Mouse (Mus musculus) brain, embryonic 18.5 days (tissue): ENCODE results near the gene Aco2.
A peak's percentile ranks its signal among the peaks of the same experiment; 100 is the strongest.

Source experiments
- DNase-seq: peaks from one replicate; pipeline ENCODE4 v3.0.0-alpha.2; 2012; ENCODE audit warnings: low read depth, low spot score

Aco2 gene

DNA sequence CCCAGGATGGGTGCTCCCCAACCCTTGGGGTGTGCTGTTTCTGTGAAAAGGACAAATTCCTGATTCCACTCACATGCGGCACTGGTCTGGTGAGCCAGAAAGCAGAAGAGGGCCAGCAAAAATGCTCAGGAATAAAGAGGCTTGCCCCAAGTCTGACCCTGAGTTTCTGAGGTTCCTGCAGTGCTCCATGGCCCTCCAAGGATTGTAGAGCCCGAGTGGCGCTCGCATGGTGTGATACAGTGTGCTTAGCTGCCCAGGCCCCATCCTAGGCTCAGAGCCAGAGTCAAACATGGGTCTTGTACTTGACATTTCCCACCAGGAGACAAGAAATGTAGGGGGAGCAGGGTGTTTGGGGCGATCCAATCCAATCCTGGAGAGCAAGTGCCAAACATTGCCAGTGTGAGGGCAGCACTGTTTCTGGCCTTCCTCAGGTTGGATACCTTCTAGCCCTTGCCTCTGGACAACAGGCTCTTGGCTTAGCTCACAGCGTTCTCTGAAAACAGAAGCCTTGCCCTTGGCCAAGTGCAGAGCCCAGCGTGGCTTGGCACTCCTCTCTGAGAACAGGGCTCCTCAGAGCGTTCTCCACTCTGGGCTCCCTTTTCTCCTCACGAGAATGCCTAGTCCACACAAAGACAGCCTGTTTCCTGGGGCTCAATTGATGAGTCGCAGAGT is 48.6 kb downstream of the Aco2 start:
- DNase-seq: no peak

DNA sequence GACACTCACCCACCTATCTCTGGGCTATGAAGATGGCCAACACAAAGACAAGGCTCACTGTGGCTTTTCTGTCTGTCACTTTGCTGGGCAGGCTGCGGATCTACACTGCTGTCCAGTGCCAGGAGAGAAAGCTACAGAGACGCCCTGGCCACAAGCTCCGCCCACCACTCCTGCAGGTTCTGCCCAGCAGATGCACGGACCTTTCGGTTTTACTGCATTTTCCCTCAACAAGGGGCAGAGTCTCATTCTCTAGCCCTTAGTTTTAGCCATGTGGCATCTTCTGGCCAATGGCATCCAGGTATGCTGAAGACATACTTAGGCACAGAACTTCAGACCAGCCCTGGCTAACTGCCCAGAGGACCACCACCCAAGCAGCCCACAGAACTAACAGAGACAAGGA is 49.1 kb downstream of the Aco2 start:
- no peak for DNase-seq

DNA sequence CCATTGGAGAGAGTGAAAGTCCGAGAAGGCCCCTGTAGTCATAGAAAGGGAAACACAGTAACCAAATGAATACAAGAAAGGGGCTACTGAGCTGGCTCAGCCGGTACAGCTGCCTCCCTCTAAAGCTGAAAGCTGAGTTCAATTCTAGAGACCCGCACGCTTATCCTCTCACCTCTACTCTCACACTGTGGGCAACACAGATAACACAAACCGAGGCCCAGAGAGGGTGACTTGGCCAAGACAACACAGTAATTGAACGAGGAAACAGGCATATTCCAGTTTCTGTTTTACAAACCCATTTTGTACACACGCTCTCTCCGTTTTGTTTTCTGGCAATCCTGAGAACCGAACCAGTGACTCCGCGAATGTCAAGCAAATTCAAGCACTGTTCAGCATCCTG is 52.8 kb downstream of the Aco2 start:
- DNase-seq: no peak

DNA sequence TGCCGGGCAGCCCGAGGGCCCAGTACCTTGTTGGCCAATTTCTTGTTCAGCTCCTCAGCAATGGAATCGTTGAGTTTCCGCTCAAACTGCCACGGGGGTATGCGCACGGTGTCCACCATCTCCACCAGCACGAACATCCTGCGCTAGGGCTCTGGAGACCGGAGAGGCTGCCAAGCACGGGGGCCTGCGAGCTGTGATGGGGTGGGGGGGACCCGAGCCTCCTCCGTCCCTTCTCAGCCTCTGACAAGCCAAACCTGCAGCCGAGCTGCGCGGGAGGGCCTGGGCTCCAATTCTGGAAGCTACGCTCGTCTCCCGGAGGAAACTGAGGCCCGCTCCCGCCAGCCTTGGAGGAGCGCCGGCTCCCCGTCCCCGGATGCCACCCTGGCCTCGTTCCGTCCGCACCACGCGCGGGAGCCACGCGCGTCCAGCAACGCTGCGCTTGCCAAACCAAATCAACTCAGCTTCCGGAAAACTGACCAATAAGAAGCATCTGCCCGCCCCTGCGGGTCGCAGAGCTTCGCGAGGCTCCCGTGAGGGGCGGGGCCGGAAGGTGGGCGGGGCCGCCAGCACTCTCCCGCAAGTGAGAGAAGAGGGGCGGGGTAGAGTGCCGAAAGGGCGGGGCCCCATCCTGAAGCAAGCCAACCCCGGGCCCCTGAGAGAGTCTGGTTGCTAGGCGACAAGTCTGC is 53.8 kb downstream of the Aco2 start, which contains the start of gene Polr3h:
TSS of gene Polr3h (minus strand) at position 481 of the 686 bp plus-strand sequence.
- peak; percentile 94 for DNase-seq

DNA sequence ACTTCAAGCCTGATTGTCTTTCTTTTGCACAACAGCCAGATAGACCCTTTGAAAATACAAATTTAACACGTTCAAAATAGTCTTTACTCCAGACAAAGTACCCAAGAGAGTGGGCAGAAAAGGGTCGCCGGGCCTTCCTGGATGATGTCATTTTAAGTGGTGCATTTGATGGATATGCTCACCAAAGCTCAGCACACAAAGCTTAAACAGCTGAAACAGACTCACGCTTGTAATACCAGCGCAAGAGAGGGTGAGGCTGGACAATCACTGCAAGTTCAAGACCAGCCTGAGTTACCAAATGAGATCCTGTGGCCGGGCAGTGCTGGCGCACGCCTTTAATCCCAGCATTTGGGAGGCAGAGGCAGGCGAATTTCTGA is 54.3 kb downstream of the Aco2 start:
- no peak for DNase-seq

DNA sequence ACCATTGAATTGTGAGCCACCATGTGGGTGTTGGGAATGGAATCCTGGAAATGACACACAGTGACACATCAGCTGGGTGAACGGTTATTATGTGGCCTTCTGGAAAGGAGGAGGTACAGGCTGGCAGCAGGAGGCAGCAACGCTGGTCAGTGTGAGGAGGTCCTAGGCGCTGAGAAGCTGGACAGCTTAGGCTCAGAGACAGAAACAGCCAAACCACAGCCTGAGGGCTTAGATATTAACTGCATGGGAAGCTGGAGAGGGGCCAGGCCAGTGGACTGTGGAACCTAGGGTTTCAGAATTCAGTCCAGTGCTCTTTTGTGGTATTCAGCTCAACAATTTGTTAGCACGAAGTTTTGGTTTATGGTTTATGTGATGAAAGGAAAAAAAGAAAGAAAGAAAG is 55.6 kb downstream of the Aco2 start:
- no peak for DNase-seq

DNA sequence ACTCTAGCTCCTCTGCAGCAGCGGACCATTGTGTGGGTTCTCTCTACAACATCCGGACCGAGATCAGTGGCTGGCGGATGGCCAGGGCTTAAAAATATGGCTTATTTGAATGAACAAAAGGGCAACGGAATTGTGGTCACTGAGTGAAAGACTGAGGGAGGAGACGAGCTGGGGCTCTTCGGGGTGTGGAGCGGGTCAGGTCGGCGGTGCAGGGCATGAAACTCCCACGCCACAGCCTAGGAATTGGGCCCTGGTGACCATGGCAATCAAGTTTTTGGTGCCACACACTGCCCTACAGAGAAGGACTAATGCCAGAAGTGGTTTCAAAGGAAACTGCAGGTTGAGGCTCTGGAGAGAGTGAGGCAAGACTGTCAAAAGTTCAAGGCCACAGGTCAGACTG is 56.2 kb downstream of the Aco2 start:
- DNase-seq: no peak

DNA sequence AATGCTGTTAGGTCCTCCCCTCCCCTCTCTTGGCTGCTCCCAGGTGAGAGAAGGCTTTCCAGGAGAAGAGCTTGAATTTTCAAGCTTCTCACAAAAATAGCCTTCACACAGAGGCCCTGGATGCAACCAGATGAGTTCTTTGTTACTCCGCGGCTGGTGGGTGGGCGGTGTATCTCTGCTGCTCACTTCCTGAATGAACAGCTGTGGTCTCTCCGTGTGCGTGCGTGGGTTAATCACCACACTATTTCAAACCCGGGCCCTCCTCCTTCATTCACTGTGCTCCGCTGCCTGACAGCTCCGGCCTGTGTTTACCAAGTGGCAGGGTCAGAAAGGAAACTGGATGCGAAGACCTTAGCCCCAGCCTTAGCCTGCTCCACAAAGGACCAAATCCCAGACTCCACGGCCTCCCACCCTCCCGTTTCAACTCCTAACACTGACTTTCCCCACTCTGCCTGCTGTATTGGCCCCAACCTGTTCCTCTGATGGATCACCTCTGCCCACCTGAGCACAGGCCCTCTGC is 60.9 kb downstream of the Aco2 start:
- DNase-seq: no peak

DNA sequence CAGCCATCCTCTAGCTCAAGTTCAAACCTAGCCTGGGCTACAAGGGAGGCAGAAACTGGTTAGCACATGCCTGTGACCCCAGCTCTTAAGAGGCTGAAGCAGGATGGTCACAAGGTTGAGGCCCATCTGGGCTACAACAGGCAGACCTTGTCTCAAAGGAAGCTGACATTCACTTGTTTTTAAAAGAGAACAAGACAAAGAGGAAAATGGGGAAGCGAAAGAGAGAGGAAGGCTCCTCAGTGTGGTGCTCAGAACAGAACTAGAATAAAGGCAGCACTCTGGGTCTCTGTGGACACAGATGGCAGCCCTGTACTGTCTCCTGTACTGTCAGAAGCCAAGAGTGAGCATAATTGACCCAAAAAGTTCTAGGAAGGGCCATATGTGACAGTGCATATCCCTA is 61.9 kb downstream of the Aco2 start:
- no peak for DNase-seq

DNA sequence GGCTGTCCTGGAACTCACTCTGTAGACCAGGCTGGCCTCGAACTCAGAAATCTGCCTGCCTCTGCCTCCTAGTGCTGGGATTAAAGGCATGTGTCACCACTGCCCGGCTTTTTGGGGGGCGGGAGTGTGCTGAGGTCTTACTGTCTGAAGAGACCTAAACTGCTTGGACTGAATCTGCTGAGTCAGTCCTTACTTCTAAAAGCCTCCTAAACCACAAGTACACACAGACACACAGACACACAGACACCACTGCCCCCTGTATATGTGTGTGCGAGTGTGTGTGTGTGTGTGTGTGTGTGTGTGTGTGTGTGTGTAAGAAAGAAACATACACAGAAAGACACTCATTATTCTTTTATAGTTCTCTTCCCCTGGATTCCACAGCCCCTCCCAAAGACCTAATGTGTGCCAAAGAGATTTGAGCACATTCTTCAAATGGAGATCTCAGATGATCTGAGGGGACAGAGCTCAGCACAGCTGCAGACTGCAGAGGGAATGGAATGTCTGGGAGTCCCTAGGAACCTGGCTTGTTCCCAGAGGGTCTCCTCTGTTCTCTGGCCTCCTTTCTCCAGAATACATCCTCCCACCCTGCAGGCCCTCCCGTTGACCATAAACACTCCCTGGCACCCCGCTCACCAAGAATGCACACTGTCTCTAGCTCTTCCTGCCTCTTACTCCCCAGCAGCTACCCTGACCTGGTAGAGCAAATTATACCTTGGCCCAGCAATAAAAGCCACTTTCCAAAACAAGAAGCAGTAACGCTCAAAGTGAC is 63.9 kb downstream of the Aco2 start:
- no peak for DNase-seq

DNA sequence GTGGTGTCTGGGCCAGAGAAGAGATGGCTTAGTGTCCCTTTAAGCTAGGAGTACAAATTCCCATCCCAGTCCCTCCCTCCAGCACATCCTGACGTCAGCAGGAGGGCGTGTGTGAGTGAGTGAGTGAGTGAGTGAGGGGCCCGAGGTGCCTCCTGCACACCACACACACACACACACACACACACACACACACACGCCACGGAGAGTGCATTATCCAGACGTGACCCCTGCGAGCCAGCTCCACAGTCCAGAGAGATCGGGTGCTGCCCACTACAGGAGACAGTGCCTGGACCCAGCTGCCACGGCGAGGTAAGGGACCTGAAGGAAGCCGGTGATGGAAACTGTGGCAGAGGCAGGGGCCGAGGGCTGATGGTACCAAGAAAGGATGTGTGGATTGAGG is 64.6 kb downstream of the Aco2 start, which contains the start of gene Csdc2:
TSS of gene Csdc2 (plus strand) at position 81 of the 400 bp plus-strand sequence.
- no peak for DNase-seq

DNA sequence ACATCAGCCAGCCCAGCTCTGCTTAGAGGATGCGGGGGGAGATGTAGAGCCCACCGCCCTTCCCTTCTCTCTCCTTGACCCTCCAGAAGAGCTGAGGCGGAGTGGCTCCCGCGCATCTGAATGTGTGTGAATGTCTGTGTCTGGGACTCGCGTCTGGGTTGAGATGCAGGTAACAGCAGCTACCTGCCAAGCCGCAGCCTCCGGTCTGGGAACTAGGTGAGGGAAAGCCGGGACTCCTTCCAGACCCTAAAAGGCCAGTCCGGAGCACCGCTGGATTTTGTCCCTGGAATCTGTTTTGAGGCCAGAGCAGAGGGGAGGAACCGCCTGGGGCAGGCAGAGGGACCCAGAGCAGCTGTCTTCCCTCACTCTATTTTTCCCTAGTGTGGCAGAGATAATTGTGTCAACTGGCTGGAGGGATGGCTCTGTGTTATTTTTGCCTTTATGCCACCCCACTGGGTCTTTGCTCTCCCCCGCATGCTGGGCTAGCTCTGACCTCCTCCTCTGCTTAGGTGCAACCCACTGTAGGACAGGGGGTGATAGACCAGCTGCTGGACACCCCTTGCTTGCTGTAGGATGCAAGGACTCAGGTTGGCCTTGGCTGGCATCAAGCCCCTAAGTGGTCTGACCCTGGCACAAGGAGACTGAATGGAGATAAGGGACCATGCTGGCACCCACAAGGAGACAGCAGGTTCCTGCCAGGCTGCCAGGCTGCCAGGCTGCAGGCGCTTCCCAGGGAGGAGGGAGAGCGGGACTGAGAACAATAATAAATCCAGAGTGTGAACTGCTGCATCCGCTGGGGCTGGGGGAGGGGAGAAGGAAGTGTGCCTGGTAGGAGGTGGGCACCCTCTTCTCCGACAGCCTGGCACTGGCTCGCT is 65.2 kb downstream of the Aco2 start:
- no peak for DNase-seq

DNA sequence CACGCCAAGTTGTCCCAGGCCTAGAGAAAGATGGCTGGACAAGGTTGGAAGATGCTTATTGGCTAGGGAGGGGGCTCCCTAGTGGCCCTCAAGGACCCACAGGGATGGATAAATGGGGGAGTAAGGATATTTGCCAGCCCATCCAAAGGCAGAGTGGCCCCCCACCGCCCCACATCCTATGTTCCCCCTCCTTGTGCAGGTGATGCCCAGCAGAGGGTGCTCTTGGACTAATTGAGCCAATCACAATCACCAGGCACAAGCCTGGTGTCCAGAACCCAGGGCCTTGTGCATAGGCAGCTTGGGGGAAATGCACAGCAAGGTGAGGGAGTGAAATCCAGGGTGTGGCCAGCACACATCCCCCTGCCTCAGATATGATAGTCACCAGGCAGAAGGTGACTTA is 66.1 kb downstream of the Aco2 start:
- no peak for DNase-seq

DNA sequence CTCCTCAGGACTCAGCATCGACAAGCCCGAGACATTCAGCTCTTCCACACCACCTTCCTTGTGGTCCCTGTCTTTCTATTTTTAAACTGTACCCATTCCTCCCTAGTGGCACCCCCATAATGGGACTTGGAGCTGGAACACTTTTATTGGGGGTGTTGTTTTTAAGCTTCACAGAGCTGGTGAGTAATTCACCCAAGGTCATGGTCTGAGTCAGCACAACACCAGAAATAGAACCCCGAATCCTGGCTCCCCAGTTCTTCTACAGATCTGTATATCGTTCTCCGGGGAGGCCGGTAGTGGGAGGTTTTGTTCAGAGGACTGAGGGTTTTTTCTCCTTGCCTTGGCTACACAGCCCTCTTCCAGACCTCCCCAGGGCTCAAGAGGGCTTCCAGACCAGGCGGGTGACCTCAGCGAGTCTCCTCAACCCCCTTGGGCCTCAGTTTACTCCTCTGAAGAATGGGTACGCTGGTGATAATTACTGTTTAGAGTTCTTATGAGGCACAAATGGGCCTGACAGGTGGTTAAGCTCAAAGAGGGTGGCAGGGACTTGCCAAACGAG is 67.1 kb downstream of the Aco2 start:
- no peak for DNase-seq

DNA sequence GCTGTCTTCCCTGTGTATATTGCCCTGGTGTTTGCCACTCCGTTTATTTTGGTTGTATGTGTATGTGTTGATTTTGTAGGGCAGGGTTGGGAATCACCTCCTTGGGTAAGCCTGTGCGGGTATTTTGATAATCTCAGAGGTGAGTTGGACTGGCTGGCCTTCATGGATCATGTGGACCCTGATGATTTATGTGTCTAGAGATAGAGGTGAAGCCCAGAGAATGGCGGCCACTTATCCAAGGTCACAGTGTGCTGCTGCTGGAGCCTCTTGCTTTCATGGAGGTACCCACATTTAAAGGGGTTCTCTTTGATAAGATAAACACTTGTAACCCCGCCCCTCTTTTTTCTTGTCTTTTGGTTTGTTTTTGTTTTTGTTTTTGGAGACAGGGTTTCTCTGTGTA is 67.7 kb downstream of the Aco2 start:
- DNase-seq: no peak

DNA sequence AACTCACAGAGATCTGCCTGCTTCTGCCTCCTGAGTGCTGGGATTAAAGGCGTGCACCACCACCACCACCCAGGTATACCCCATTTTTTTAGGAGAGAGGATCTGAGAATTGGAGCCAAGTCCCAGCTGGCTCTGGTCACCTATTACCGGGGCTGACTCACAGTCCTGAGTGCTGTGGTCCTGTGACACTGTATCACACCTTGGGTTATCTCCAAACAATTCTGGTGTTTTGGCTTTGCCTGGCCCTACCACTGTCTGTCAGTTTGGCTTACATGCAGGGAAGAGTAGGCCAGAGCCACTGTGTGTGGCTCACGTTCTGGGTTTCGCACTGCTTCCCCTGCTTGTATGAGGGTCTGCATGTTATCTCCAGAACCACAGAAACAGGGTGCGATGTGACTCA is 68.1 kb downstream of the Aco2 start:
- no peak for DNase-seq

DNA sequence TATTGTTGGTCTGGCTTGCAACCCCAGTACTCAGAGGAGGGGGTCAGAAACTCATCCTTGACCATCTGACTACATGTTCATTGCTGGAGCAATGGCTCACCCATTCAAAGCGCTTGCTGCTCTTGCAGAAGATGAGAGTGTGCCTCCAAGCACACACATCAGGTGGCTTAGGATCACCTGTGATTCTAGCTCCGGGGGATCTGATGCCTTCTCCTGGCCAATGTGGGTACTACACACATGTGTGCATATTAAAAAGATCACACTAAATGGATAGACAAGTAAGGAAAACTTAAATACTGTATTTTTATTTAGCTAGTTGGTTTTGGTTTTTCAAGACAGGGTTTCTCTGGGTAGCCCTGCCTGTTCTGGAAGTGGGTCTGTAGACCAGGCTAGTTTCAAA is 68.9 kb downstream of the Aco2 start:
- DNase-seq: no peak

DNA sequence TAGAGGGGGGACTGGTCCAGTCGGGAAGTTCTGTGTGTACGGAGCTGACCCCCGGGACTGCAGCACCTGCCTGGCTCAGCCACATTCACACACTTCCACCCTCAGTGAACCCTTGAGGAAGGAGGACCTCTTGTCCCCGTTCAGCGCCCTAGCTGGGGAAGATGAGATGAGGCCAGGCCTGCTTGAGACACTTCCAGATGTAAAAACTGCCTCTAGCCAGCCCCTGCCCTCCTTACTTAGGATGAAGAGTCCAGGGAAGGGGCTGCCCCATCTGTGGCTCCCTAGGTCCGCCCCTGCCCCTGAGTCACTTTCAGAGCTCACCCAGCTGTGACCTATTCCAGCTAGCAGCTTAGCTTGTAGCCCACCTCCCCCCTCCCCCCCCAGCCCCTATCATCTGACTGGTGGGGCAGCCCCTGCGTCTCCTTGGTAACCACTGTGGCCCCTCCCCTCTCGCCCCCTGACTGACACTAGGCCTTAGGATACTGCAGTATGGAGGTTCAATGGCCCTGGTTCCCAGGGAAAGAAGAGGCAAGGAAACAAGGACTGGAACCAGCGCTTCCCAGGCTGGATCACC is 71.2 kb downstream of the Aco2 start:
- DNase-seq: no peak

DNA sequence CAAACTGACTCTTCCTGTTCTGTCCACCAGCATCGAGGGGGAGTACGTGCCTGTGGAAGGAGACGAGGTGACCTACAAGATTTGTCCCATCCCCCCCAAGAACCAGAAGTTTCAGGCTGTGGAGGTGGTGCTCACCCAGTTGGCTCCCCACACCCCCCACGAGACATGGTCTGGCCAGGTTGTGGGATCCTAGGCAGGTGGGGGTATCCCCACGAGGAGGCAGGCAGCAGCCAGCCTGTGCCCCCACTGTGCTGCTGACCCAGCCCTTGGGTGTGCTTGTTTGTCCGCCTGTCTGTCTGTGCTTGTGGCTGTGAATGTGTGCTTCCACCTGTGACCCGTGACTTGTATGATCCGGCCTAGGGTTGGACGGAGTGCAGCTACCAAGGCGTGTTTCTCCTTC is 77.0 kb downstream of the Aco2 start:
- DNase-seq: no peak

DNA sequence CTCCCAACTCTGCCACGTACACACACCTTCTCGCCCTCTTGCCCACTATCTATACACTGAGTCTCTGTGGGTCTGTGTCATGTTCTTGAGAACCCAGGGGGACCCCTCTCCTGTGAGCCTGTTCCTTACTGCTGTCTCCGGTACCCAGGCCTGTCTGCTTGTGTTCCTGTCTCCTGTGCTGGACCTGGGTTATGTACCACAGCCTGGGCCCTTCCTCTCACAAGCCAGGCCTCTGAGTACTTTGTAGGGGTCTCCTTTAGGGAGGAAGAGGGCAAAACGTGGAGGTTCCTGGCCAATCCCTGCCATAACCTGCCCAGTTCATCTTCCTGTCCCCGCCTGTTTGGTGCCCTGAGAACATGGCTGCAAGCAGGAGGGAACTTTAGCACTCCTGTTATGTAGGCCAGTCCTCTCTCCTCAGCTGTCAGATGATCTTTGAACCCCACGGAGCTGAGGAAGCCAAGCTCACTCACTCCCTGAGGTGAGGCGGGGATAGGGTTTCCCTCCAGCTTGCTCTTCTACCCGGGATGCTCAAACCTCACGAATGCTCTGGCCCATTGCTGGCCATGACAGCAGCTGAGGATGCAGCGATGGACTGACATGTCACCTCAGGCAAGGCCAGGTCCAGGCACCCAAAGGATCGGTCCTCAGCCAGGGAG is 77.5 kb downstream of the Aco2 start:
- DNase-seq: no peak
